Mouse (Mus musculus): ENCODE data around the gene Sec23b. TPM values are rescaled to one million over a fixed set of nuclear protein-coding genes. Genes with fewer than 3 reads are reported as not detected.

The Sec23b gene
- 42.5 and 43.4 TPM in 2 replicates for polyA plus RNA-seq (2015; fragmentation: Nextera tagmentation; extraction: Ambion mirVana)

- peaks cover 22% of the 10 kb centered on the region for H3K4me1 ChIP-seq (replicated peaks)
- peak; percentile 99 for ATAC-seq (ENCODE audit: insufficient read depth)
- peak within 1 kb of the TSS; percentile 74 for H3K4me2 ChIP-seq
- WGBS (ENCODE audit: insufficient replicate concordance): under 1% methylated on average over 44 of the region's 44 CpGs
- no peaks in the 10 kb centered on the region for H3K9me3 ChIP-seq (replicated peaks)
- H3K9ac ChIP-seq: peak within 1 kb of the TSS; percentile 87
- H3K36me3 ChIP-seq (replicated peaks): peaks cover 13% of the 10 kb centered on the region
- peak within 1 kb of the TSS; percentile 92 for H3K4me3 ChIP-seq (replicated peaks)
- H3K27ac ChIP-seq (replicated peaks): peak within 1 kb of the TSS; percentile 86
- H3K27me3 ChIP-seq: no peaks in the 10 kb centered on the region
Observed at GRCm38 (mm10) chr2:144555820-144556552, at the start of gene Sec23b. TSS of gene Sec23b (plus strand) at chr2:144556229.

GRCm38 (mm10) chr2:144514619-144515018 lies 41.4 kb upstream of the Sec23b start:
- H3K27me3 ChIP-seq: no peaks in the 10 kb centered on the region
- no peak overlapping the region for H3K27ac ChIP-seq (replicated peaks)
- H3K9ac ChIP-seq: no peak overlapping the region
- no peak overlapping the region for H3K4me3 ChIP-seq (replicated peaks)
- ATAC-seq (ENCODE audit: insufficient read depth): no peak
- 56% methylated on average over 3 of the region's 3 CpGs for WGBS (ENCODE audit: insufficient replicate concordance)
- H3K4me2 ChIP-seq: no peak overlapping the region
- H3K4me1 ChIP-seq (replicated peaks): no peaks in the 10 kb centered on the region
- H3K36me3 ChIP-seq (replicated peaks): no peaks in the 10 kb centered on the region
- no peaks in the 10 kb centered on the region for H3K9me3 ChIP-seq (replicated peaks)

- WGBS (ENCODE audit: insufficient replicate concordance): 56% methylated on average over 3 of the region's 3 CpGs
- no peaks in the 10 kb centered on the region for H3K9me3 ChIP-seq (replicated peaks)
Observed at GRCm38 (mm10) chr2:144519772-144520171, 36.3 kb upstream of the Sec23b start.

GRCm38 (mm10) chr2:144525856-144526255 lies 30.2 kb upstream of the Sec23b start:
- Histone ChIP-seq H3K9me3 (replicated peaks) (no peaks in the 10 kb centered on the region), H3K4me1 (replicated peaks) (peaks cover 23% of the 10 kb centered on the region), H3K27ac (replicated peaks) (no peak overlapping the region), H3K36me3 (replicated peaks) (peaks cover 9% of the 10 kb centered on the region), H3K4me2 (no peak overlapping the region), H3K9ac (no peak overlapping the region), H3K27me3 (peaks cover 39% of the 10 kb centered on the region), H3K4me3 (replicated peaks) (no peak overlapping the region)
- 51% methylated on average over 10 of the region's 10 CpGs for WGBS (ENCODE audit: insufficient replicate concordance)
- no peak for ATAC-seq (ENCODE audit: insufficient read depth)

More at GRCm38 (mm10) chr2:144519772-144520171, 36.3 kb upstream of the Sec23b start:
- Histone ChIP-seq H3K4me3 (replicated peaks) (no peak overlapping the region), H3K4me2 (no peak overlapping the region), H3K36me3 (replicated peaks) (no peaks in the 10 kb centered on the region), H3K4me1 (replicated peaks) (no peaks in the 10 kb centered on the region), H3K27me3 (peaks cover 17% of the 10 kb centered on the region; the same call in 1 of the 2 replicates), H3K9ac (no peak overlapping the region), H3K27ac (replicated peaks) (no peak overlapping the region)
- no peak for ATAC-seq (ENCODE audit: insufficient read depth)

- H3K36me3 ChIP-seq (replicated peaks): peaks cover 15% of the 10 kb centered on the region
- peak; percentile 98 for ATAC-seq (ENCODE audit: insufficient read depth)
- peaks cover 35% of the 10 kb centered on the region for H3K27me3 ChIP-seq
- H3K9ac ChIP-seq: peak within 1 kb of the TSS; percentile 84
- H3K27ac ChIP-seq (replicated peaks): peak within 1 kb of the TSS; percentile 80
- H3K9me3 ChIP-seq (replicated peaks): no peaks in the 10 kb centered on the region
- WGBS (ENCODE audit: insufficient replicate concordance): 1% methylated on average over 56 of the region's 56 CpGs
- H3K4me3 ChIP-seq (replicated peaks): peak within 1 kb of the TSS; percentile 77
- peaks cover 23% of the 10 kb centered on the region for H3K4me1 ChIP-seq (replicated peaks)
- peak within 1 kb of the TSS; percentile 95 for H3K4me2 ChIP-seq
Observed at GRCm38 (mm10) chr2:144526981-144527820, 28.8 kb upstream of the Sec23b start, which contains the start of the genes Dzank1 and Polr3f. TSS of gene Dzank1 (minus strand) at chr2:144527414. TSS of gene Polr3f (plus strand) at chr2:144527718.

- peak overlapping the region; percentile 77 for H3K4me3 ChIP-seq (replicated peaks)
- peaks cover 34% of the 10 kb centered on the region for H3K27me3 ChIP-seq
- peak overlapping the region; percentile 95 for H3K4me2 ChIP-seq
- WGBS (ENCODE audit: insufficient replicate concordance): under 1% methylated on average over 25 of the region's 25 CpGs
- H3K9ac ChIP-seq: peak overlapping the region; percentile 84
- peak; percentile 35 for ATAC-seq (ENCODE audit: insufficient read depth)
- H3K4me1 ChIP-seq (replicated peaks): peaks cover 23% of the 10 kb centered on the region
- no peaks in the 10 kb centered on the region for H3K9me3 ChIP-seq (replicated peaks)
- H3K36me3 ChIP-seq (replicated peaks): peaks cover 19% of the 10 kb centered on the region
- H3K27ac ChIP-seq (replicated peaks): peak overlapping the region; percentile 80
Observed at GRCm38 (mm10) chr2:144527821-144528174, 28.2 kb upstream of the Sec23b start.

GRCm38 (mm10) chr2:144537123-144537522 lies 18.9 kb upstream of the Sec23b start:
- no peaks in the 10 kb centered on the region for H3K9me3 ChIP-seq (replicated peaks)
- ATAC-seq (ENCODE audit: insufficient read depth): no peak
- no peak overlapping the region for H3K4me2 ChIP-seq
- WGBS (ENCODE audit: insufficient replicate concordance): 85% methylated on average over 7 of the region's 7 CpGs
- H3K4me1 ChIP-seq (replicated peaks): no peaks in the 10 kb centered on the region
- H3K36me3 ChIP-seq (replicated peaks): peaks cover 75% of the 10 kb centered on the region
- H3K27ac ChIP-seq (replicated peaks): no peak overlapping the region
- no peak overlapping the region for H3K4me3 ChIP-seq (replicated peaks)
- no peak overlapping the region for H3K9ac ChIP-seq
- H3K27me3 ChIP-seq: no peaks in the 10 kb centered on the region

- H3K4me3 ChIP-seq (replicated peaks): no peak overlapping the region
- 68% methylated on average over 4 of the region's 4 CpGs for WGBS (ENCODE audit: insufficient replicate concordance)
- no peak overlapping the region for H3K9ac ChIP-seq
- H3K27ac ChIP-seq (replicated peaks): no peak overlapping the region
- no peaks in the 10 kb centered on the region for H3K4me1 ChIP-seq (replicated peaks)
- ATAC-seq (ENCODE audit: insufficient read depth): no peak
- peaks cover 41% of the 10 kb centered on the region for H3K36me3 ChIP-seq (replicated peaks)
- H3K27me3 ChIP-seq: no peaks in the 10 kb centered on the region
- H3K4me2 ChIP-seq: no peak overlapping the region
- no peaks in the 10 kb centered on the region for H3K9me3 ChIP-seq (replicated peaks)
Observed at GRCm38 (mm10) chr2:144541246-144541645, 14.8 kb upstream of the Sec23b start.

GRCm38 (mm10) chr2:144543670-144544069 lies 12.4 kb upstream of the Sec23b start:
- no peaks in the 10 kb centered on the region for H3K9me3 ChIP-seq (replicated peaks)
- no peak overlapping the region for H3K27ac ChIP-seq (replicated peaks)
- ATAC-seq (ENCODE audit: insufficient read depth): no peak
- no peaks in the 10 kb centered on the region for H3K4me1 ChIP-seq (replicated peaks)
- no peak overlapping the region for H3K4me2 ChIP-seq
- WGBS (ENCODE audit: insufficient replicate concordance): 69% methylated on average over 6 of the region's 6 CpGs
- H3K27me3 ChIP-seq: no peaks in the 10 kb centered on the region
- no peak overlapping the region for H3K9ac ChIP-seq
- H3K36me3 ChIP-seq (replicated peaks): peaks cover 23% of the 10 kb centered on the region
- no peak overlapping the region for H3K4me3 ChIP-seq (replicated peaks)

- Histone ChIP-seq H3K4me1 (replicated peaks) (no peaks in the 10 kb centered on the region), H3K4me2 (no peak overlapping the region), H3K4me3 (replicated peaks) (no peak overlapping the region), H3K9me3 (replicated peaks) (no peaks in the 10 kb centered on the region), H3K9ac (no peak overlapping the region), H3K27me3 (no peaks in the 10 kb centered on the region), H3K27ac (replicated peaks) (no peak overlapping the region), H3K36me3 (replicated peaks) (peaks cover 13% of the 10 kb centered on the region)
- no peak for ATAC-seq (ENCODE audit: insufficient read depth)
- 68% methylated on average over 6 of the region's 6 CpGs for WGBS (ENCODE audit: insufficient replicate concordance)
Observed at GRCm38 (mm10) chr2:144544630-144545029, 11.4 kb upstream of the Sec23b start.

- no peak for ATAC-seq (ENCODE audit: insufficient read depth)
Observed at GRCm38 (mm10) chr2:144545061-144545460, 11.0 kb upstream of the Sec23b start.

More at GRCm38 (mm10) chr2:144545061-144545460, 11.0 kb upstream of the Sec23b start:
- Histone ChIP-seq H3K36me3 (replicated peaks) (peaks cover 9% of the 10 kb centered on the region), H3K4me1 (replicated peaks) (peaks cover 3% of the 10 kb centered on the region), H3K9me3 (replicated peaks) (no peaks in the 10 kb centered on the region), H3K4me2 (no peak overlapping the region), H3K9ac (no peak overlapping the region), H3K27ac (replicated peaks) (no peak overlapping the region), H3K27me3 (no peaks in the 10 kb centered on the region), H3K4me3 (replicated peaks) (no peak overlapping the region)
- WGBS (ENCODE audit: insufficient replicate concordance): 82% methylated on average over 2 of the region's 2 CpGs
